Mouse (Mus musculus) testis, adult 2 months (tissue): ENCODE results near the gene Fam169a.

ENCODE experiments used
- CTCF ChIP-seq: fragments of 200-500 bp; IDR thresholded peaks from 2 replicates; pipeline ENCODE4 v1.5.1; 2012; ENCODE audit warnings: low read depth, mild to moderate bottlenecking, inconsistent platforms, low read length, moderate library complexity; ENCODE audit not compliant: control insufficient read depth, insufficient read depth, insufficient replicate concordance
- POLR2A ChIP-seq: fragments of 200-500 bp; IDR thresholded peaks from 2 replicates; pipeline ENCODE4 v1.6.1; 2012; ENCODE audit warnings: low read depth, mild to moderate bottlenecking, inconsistent platforms, low read length, moderate library complexity; ENCODE audit not compliant: control insufficient read depth

- TF ChIP-seq CTCF (no peak), POLR2A (no peak)
Measured at GRCm38 (mm10) chr13:97104996-97105395, 37.9 kb downstream of the Fam169a start.
